In genomic region chr16:60375147-60375546, GRCm38 (mm10) we compare ENCODE assay signal across 19 mouse cellular contexts.
DNase-seq lines count a peak whose midpoint lies in the region; ATAC-seq and TF ChIP-seq lines count a peak whose summit lies in the region.
"Had no signal": no experiment of that assay in that cellular context is flagged by ENCODE, and none has a peak within 500 bp of the region (broad histone marks: within the 10 kb centered on the region; RNA-seq: fewer than 3 reads in every experiment).

No protein-coding gene starts in this region.

- H3K36me3 ChIP-seq in forebrain, embryonic 16.5 days (ENCODE audit: control insufficient read depth, insufficient read depth), result no peaks in the 10 kb centered on the region
- no peaks in the 10 kb centered on the region for H3K36me3 ChIP-seq in forebrain, embryonic 10.5 days (replicated peaks)
- H3K36me3 ChIP-seq in forebrain, postnatal 0 days (ENCODE audit: insufficient read depth), result no peaks in the 10 kb centered on the region
- H3K36me3 ChIP-seq in forebrain, embryonic 14.5 days (ENCODE audit: control insufficient read depth, insufficient read depth, low read length), result no peaks in the 10 kb centered on the region
- H3K36me3 ChIP-seq: G1E had no signal

- H3K9me3 ChIP-seq in forebrain, embryonic 16.5 days (ENCODE audit: control insufficient read depth, low read length), result no peaks in the 10 kb centered on the region
- H3K9me3 ChIP-seq in forebrain, embryonic 10.5 days, result no peaks in the 10 kb centered on the region
- no peaks in the 10 kb centered on the region for H3K9me3 ChIP-seq in forebrain, postnatal 0 days (ENCODE audit: low read length)
- H3K9me3 ChIP-seq in forebrain, embryonic 14.5 days (replicated peaks; ENCODE audit: control insufficient read depth, low read length), result no peaks in the 10 kb centered on the region
- H3K9me3 ChIP-seq: G1E had no signal

- no peaks in the 10 kb centered on the region for H3K4me1 ChIP-seq in forebrain, embryonic 16.5 days (replicated peaks; ENCODE audit: control insufficient read depth, insufficient read depth, low read length)
- H3K4me1 ChIP-seq in forebrain, embryonic 10.5 days, result no peaks in the 10 kb centered on the region
- H3K4me1 ChIP-seq in forebrain, postnatal 0 days (ENCODE audit: insufficient read depth), result no peaks in the 10 kb centered on the region
- H3K4me1 ChIP-seq in forebrain, embryonic 14.5 days (ENCODE audit: control insufficient read depth, insufficient read depth, low read length), result no peaks in the 10 kb centered on the region

- H3K27me3 ChIP-seq in forebrain, embryonic 16.5 days (replicated peaks; ENCODE audit: control insufficient read depth, insufficient read depth, low read length), result no peaks in the 10 kb centered on the region
- no peaks in the 10 kb centered on the region for H3K27me3 ChIP-seq in forebrain, embryonic 10.5 days (ENCODE audit: poor library complexity, severe bottlenecking)
- H3K27me3 ChIP-seq in forebrain, postnatal 0 days (ENCODE audit: insufficient read depth, low read length), result no peaks in the 10 kb centered on the region
- no peaks in the 10 kb centered on the region for H3K27me3 ChIP-seq in forebrain, embryonic 14.5 days (replicated peaks; ENCODE audit: control insufficient read depth, insufficient read depth, low read length)
- H3K27me3 ChIP-seq: CH12.LX had no signal

- H3K27ac ChIP-seq in forebrain, embryonic 16.5 days (ENCODE audit: low read length), result no peak overlapping the region
- no peak overlapping the region for H3K27ac ChIP-seq in forebrain, embryonic 10.5 days
- no peak overlapping the region for H3K27ac ChIP-seq in forebrain, postnatal 0 days (ENCODE audit: low read depth, low read length)
- no peak overlapping the region for H3K27ac ChIP-seq in forebrain, embryonic 14.5 days (ENCODE audit: low read depth, low read length)

- no peak for TF ChIP-seq CTCF in forebrain, postnatal 0 days (IDR thresholded peaks at IDR 0.05; ENCODE audit: low read depth)

- ATAC-seq in forebrain, embryonic 16.5 days, result peak; percentile 50; the same call in 1 of the 2 replicates
- peak; percentile 67 for ATAC-seq in forebrain, postnatal 0 days
- no peak for ATAC-seq in forebrain, embryonic 14.5 days
- ATAC-seq: activated CD4-positive, CD25-positive, alpha-beta regulatory T cell, adult 4 months; CD4-positive, CD25-positive, alpha-beta regulatory T cell, adult 4 months; Patski had no signal

- no peak overlapping the region for H3K4me2 ChIP-seq in forebrain, embryonic 16.5 days (ENCODE audit: low read length)
- no peak overlapping the region for H3K4me2 ChIP-seq in forebrain, postnatal 0 days (ENCODE audit: low read depth)
- no peak overlapping the region for H3K4me2 ChIP-seq in forebrain, embryonic 14.5 days (ENCODE audit: low read length)

- no peak for DNase-seq in forebrain, embryonic 10.5 days (ENCODE audit: extremely low spot score, low spot score)
- DNase-seq in forebrain, postnatal 0 days, result no peak
- no peak for DNase-seq in forebrain, embryonic 14.5 days (ENCODE audit: low spot score)
- DNase-seq: adrenal gland, adult 2 months; adrenal gland, adult 8-10 months; adrenal gland, postnatal 10 days; adrenal gland, postnatal 14 days; adrenal gland, postnatal 25 days; adrenal gland, postnatal 36 days; B cell, adult 2 months; cerebellum, adult 11 months; cerebellum, adult 11-12 months; cerebellum, adult 18-20 months had no signal

- H3K9ac ChIP-seq in forebrain, embryonic 16.5 days (replicated peaks; ENCODE audit: low read depth, low read length), result no peak overlapping the region
- H3K9ac ChIP-seq in forebrain, postnatal 0 days, result no peak overlapping the region
- H3K9ac ChIP-seq in forebrain, embryonic 14.5 days (ENCODE audit: low read length), result no peak overlapping the region

- no peak overlapping the region for H3K4me3 ChIP-seq in forebrain, embryonic 16.5 days (replicated peaks; ENCODE audit: low read length)
- no peak overlapping the region for H3K4me3 ChIP-seq in forebrain, embryonic 10.5 days
- no peak overlapping the region for H3K4me3 ChIP-seq in forebrain, postnatal 0 days (ENCODE audit: low read depth, low read length)
- no peak overlapping the region for H3K4me3 ChIP-seq in forebrain, embryonic 14.5 days (ENCODE audit: low read depth, low read length)
